Comparison of ENCODE assay signal across 10 mouse cellular contexts in genomic region chr10:63457292-63458128, GRCm38 (mm10). TPM values are rescaled to one million over a fixed set of nuclear protein-coding genes. Genes with fewer than 3 reads are reported as not detected.
A peak's percentile ranks its signal among the peaks of the same experiment; 100 is the strongest.
DNase-seq lines count a peak whose midpoint lies in the region; ATAC-seq and TF ChIP-seq lines count a peak whose summit lies in the region.
"Had no signal": no experiment of that assay in that cellular context is flagged by ENCODE, and none has a peak within 500 bp of the region (broad histone marks: within the 10 kb centered on the region; RNA-seq: fewer than 3 reads in every experiment).

No protein-coding gene starts in this region.

- DNase-seq in liver, result no peak
- DNase-seq in heart, adult 9 months (ENCODE audit: low spot score in 2 of 2), result peak; percentile 47 to 50
- no peak for DNase-seq in cerebellum, adult 18-20 months
- no peak for DNase-seq in layer of hippocampus, adult 9-10 months (ENCODE audit: low spot score)
- DNase-seq: cerebellum, postnatal 25 days; midbrain, embryonic 14.5 days had no signal

- no peak overlapping the region for H3K4me3 ChIP-seq in liver, embryonic 12.5 days
- H3K4me3 ChIP-seq in heart, embryonic 15.5 days, result peak overlapping the region; percentile 52
- no peak overlapping the region for H3K4me3 ChIP-seq in myocyte

- ATAC-seq in liver, embryonic 12.5 days, result no peak
- peak; percentile 89 for ATAC-seq in heart, embryonic 15.5 days (replicated peaks; ENCODE audit: insufficient number of reproducible peaks, insufficient read depth, low FRiP score, low read depth)

- H3K27ac ChIP-seq in liver, embryonic 12.5 days, result no peak overlapping the region
- peak overlapping the region; percentile 97 for H3K27ac ChIP-seq in heart, embryonic 15.5 days
- H3K27ac ChIP-seq: liver, embryonic 14.5 days had no signal

- TF ChIP-seq POLR2A in myocyte (IDR thresholded peaks at IDR 0.05; ENCODE audit: insufficient read length, low read depth), result no peak

- 52% methylated on average over 17 of the region's 17 CpGs for WGBS in liver, embryonic 12.5 days (ENCODE audit: insufficient replicate concordance)
- WGBS in heart, embryonic 15.5 days, result 13% methylated on average over 17 of the region's 17 CpGs

- H3K9me3 ChIP-seq in liver, embryonic 12.5 days (replicated peaks), result no peaks in the 10 kb centered on the region
- no peaks in the 10 kb centered on the region for H3K9me3 ChIP-seq in heart, embryonic 15.5 days (replicated peaks)

- no peaks in the 10 kb centered on the region for H3K36me3 ChIP-seq in liver, embryonic 12.5 days
- no peaks in the 10 kb centered on the region for H3K36me3 ChIP-seq in heart, embryonic 15.5 days
- no peaks in the 10 kb centered on the region for H3K36me3 ChIP-seq in myocyte (ENCODE audit: control insufficient read depth, insufficient read depth)

- no peak overlapping the region for H3ac ChIP-seq in myocyte (ENCODE audit: control insufficient read depth, insufficient read length)

- H3K4me2 ChIP-seq in liver, embryonic 12.5 days, result peak overlapping the region; percentile 25
- H3K4me2 ChIP-seq in heart, embryonic 15.5 days, result peak overlapping the region; percentile 60
- peak overlapping the region; percentile 24 for H3K4me2 ChIP-seq in myocyte (ENCODE audit: low read depth)

- no peaks in the 10 kb centered on the region for H3K79me2 ChIP-seq in myocyte (ENCODE audit: control insufficient read depth, insufficient read depth)

- no peaks in the 10 kb centered on the region for H3K4me1 ChIP-seq in liver, embryonic 12.5 days
- peaks cover 24% of the 10 kb centered on the region for H3K4me1 ChIP-seq in heart, embryonic 15.5 days (replicated peaks)

- no peaks in the 10 kb centered on the region for H3K27me3 ChIP-seq in liver, embryonic 12.5 days (replicated peaks)
- H3K27me3 ChIP-seq in heart, embryonic 15.5 days, result no peaks in the 10 kb centered on the region
- peaks cover 4% of the 10 kb centered on the region for H3K27me3 ChIP-seq in myocyte (ENCODE audit: control insufficient read depth, insufficient read depth, insufficient read length)

- H3K9ac ChIP-seq in liver, embryonic 12.5 days, result no peak overlapping the region
- H3K9ac ChIP-seq in heart, embryonic 15.5 days, result peak overlapping the region; percentile 60
- H3K9ac ChIP-seq: liver, embryonic 14.5 days had no signal

TF ChIP-seq in myocyte, 11 proteins besides CTCF, POLR2A, EP300 and RAD21:
- no peak for TF ChIP-seq E2F4 (IDR thresholded peaks at IDR 0.05; ENCODE audit: insufficient read depth)

RNA-seq across cellular contexts. Expression of gene Ctnna3, which starts 27.6 kb away (rescaled TPM):
- 0.05 and 0.08 TPM in 2 replicates for polyA plus RNA-seq in liver, embryonic 12.5 days (2016; fragmentation: Nextera tagmentation; extraction: Ambion mirVana)
- polyA plus RNA-seq in heart, embryonic 15.5 days (2015; fragmentation: Nextera tagmentation; extraction: Ambion mirVana), result 23.6 and 27.8 TPM in 2 replicates
- 0.17 TPM for polyA plus RNA-seq in myocyte (2012; fragmentation: generic; extraction: Trizol)

RNA-seq across cellular contexts. Expression of gene Gm7075, which starts 35.9 kb away (rescaled TPM):
- polyA plus RNA-seq in liver, embryonic 12.5 days (2016; fragmentation: Nextera tagmentation; extraction: Ambion mirVana), result not detected in 2 replicates
- not detected in 2 replicates for polyA plus RNA-seq in heart, embryonic 15.5 days (2015; fragmentation: Nextera tagmentation; extraction: Ambion mirVana)
- polyA plus RNA-seq in myocyte (2012; fragmentation: generic; extraction: Trizol), result not detected
- polyA plus RNA-seq: liver, embryonic 14.5 days; midbrain, embryonic 14.5 days had no signal

Comparison
In these comparisons a context has a peak if more than half of its experiments do, and no peak if none do; other contexts are left out.
1. DNase-seq: peak in heart, adult 9 months (2 of 2); none in liver (single experiment), cerebellum, adult 18-20 months (0 of 2) and layer of hippocampus, adult 9-10 months (single experiment).
2. RNA of gene Ctnna3, which starts 27.6 kb away (polyA plus RNA-seq): 23.6 to 27.8 TPM in heart, embryonic 15.5 days; 0.17 TPM in myocyte (single experiment) and 0.05 to 0.08 TPM in liver, embryonic 12.5 days; every median in the first group is over 10 times any median in the second.
3. Peak in every context shown above with its lines, with median percentiles within 50 percentile points of each other: H3K4me2 ChIP-seq.